Mouse (Mus musculus): ENCODE data around the gene Exosc9.

Exosc9 gene

GRCm38 (mm10) chr3:36552406-36553047 is at the start of gene Exosc9:
Exosc9 (plus strand) TSS chr3:36552606.
- DNase-seq, result peak; percentile 97

- DNase-seq, result no peak
These were observed 47.1 kb upstream of the Exosc9 start for GRCm38 (mm10) chr3:36505306-36505705.

- no peak for DNase-seq
These were observed 46.3 kb upstream of the Exosc9 start for GRCm38 (mm10) chr3:36505809-36506735.

GRCm38 (mm10) chr3:36511491-36511890 is 40.9 kb upstream of the Exosc9 start:
- DNase-seq, result no peak

GRCm38 (mm10) chr3:36516196-36516595 is 36.2 kb upstream of the Exosc9 start:
- no peak for DNase-seq

- DNase-seq, result peak; percentile 37
These were observed 31.0 kb upstream of the Exosc9 start, which contains the start of gene Gm11549 for GRCm38 (mm10) chr3:36521073-36522060. Gm11549 (minus strand) TSS chr3:36521813.

- DNase-seq, result no peak
These were observed 30.3 kb upstream of the Exosc9 start for GRCm38 (mm10) chr3:36522137-36522536.

GRCm38 (mm10) chr3:36524466-36524865 is 27.9 kb upstream of the Exosc9 start:
- DNase-seq, result no peak

GRCm38 (mm10) chr3:36530345-36530744 is 22.1 kb upstream of the Exosc9 start:
- DNase-seq, result peak; percentile 49

- DNase-seq, result no peak
These were observed 21.6 kb upstream of the Exosc9 start for GRCm38 (mm10) chr3:36530781-36531180.

- peak; percentile 40 for DNase-seq
These were observed 21.2 kb upstream of the Exosc9 start for GRCm38 (mm10) chr3:36531242-36531641.

GRCm38 (mm10) chr3:36531979-36532542 is 20.3 kb upstream of the Exosc9 start:
- no peak for DNase-seq

- DNase-seq, result no peak
These were observed 19.7 kb upstream of the Exosc9 start for GRCm38 (mm10) chr3:36532738-36533137.

GRCm38 (mm10) chr3:36533201-36533672 is 19.2 kb upstream of the Exosc9 start:
- DNase-seq, result no peak

- no peak for DNase-seq
These were observed 16.4 kb upstream of the Exosc9 start for GRCm38 (mm10) chr3:36536041-36536440.

- DNase-seq, result no peak
These were observed 14.5 kb upstream of the Exosc9 start for GRCm38 (mm10) chr3:36537701-36538470.

- no peak for DNase-seq
These were observed 11.7 kb upstream of the Exosc9 start for GRCm38 (mm10) chr3:36540756-36541155.

GRCm38 (mm10) chr3:36541399-36541798 is 11.0 kb upstream of the Exosc9 start:
- DNase-seq, result no peak

- no peak for DNase-seq
These were observed 7.4 kb upstream of the Exosc9 start for GRCm38 (mm10) chr3:36544961-36545360.

GRCm38 (mm10) chr3:36551343-36551742 is 1.1 kb upstream of the Exosc9 start:
- peak; percentile 30 for DNase-seq

GRCm38 (mm10) chr3:36551851-36552384 is 488 bp upstream of the Exosc9 start:
- DNase-seq, result peak; percentile 16

Data from right cerebral cortex, postnatal 4 days (tissue).